Mouse (Mus musculus) stomach, postnatal 0 days (tissue): ENCODE measurements around the gene Cd81.

Source experiments
- CTCF ChIP-seq: IDR thresholded peaks from 2 replicates; pipeline ENCODE4 v1.5.1; 2016; ENCODE audit warnings: antibody characterized with exemption, low read depth, mild to moderate bottlenecking, moderate library complexity
- EP300 ChIP-seq: optimal IDR thresholded peaks from 2 replicates; pipeline ENCODE3; 2016; ENCODE audit warnings: antibody characterized with exemption

- TF ChIP-seq CTCF (no peak), EP300 (no peak)
These were observed 36.6 kb upstream of the Cd81 start for GRCm38 (mm10) chr7:143015755-143016423.
